Mouse (Mus musculus) liver, embryonic 14.5 days (tissue): ENCODE data around the gene Usp34. TPM values are rescaled to one million over a fixed set of nuclear protein-coding genes. Genes with fewer than 3 reads are reported as not detected.
A peak's percentile ranks its signal among the peaks of the same experiment; 100 is the strongest.

Experiments
- ATAC-seq: fragments of 200-750 bp; cut with Nextera tagmentation; 2 replicates; pipeline ENCODE4 v1.8.0; 2017; ENCODE audit warnings: moderate number of reproducible peaks, mild to moderate bottlenecking, moderate library complexity; ENCODE audit not compliant: insufficient read depth
- DNase-seq, 3 experiments: peaks; one replicate each; pipeline ENCODE4 v3.0.0-alpha.2; 2012 to 2013; ENCODE audit warnings: low read depth in 3 of 3, low spot score in 3 of 3
- H3K27ac ChIP-seq: fragments of 300-500 bp; sonication (generic); 2 replicates; pipeline ENCODE4 v1.5.1; 2014; ENCODE audit warnings: moderate library complexity, mild to moderate bottlenecking, control low read depth, inconsistent platforms
- H3K27me3 ChIP-seq: fragments of 300-500 bp; sonication (generic); 2 replicates; pipeline ENCODE4 v1.6.1; 2014; ENCODE audit warnings: mild to moderate bottlenecking, low read length, moderate library complexity; ENCODE audit not compliant: control insufficient read depth, insufficient read depth
- H3K36me3 ChIP-seq: fragments of 300-500 bp; sonication (generic); replicated peaks from 2 replicates; pipeline ENCODE4 v1.6.1; 2014; ENCODE audit warnings: low read depth; ENCODE audit not compliant: control insufficient read depth, insufficient read depth
- H3K4me1 ChIP-seq, 2 experiments: fragments of 200-500 bp in 1 of 2; fragments of 300-500 bp in 1 of 2; sonication (generic) in 1 of 2; replicated peaks; 2 replicates each; pipeline ENCODE4 v1.6.1; 2012 to 2014; ENCODE audit warnings: antibody characterized with exemption in 1 of 2, inconsistent platforms in 1 of 2, low read length in 1 of 2; ENCODE audit not compliant: control insufficient read depth in 2 of 2, insufficient read depth in 2 of 2
- H3K4me2 ChIP-seq: fragments of 300-500 bp; sonication (generic); 2 replicates; pipeline ENCODE4 v1.6.1; 2014; ENCODE audit warnings: low read depth, mild to moderate bottlenecking, control low read depth, moderate library complexity
- H3K4me3 ChIP-seq, 2 experiments: fragments of 200-500 bp in 1 of 2; fragments of 300-500 bp in 1 of 2; sonication (generic) in 1 of 2; 2 replicates each; pipeline ENCODE4 v1.5.1; 2012 to 2014; ENCODE audit warnings: low read depth in 2 of 2, low read length in 2 of 2, mild to moderate bottlenecking in 2 of 2, control low read depth in 1 of 2, inconsistent platforms in 1 of 2, moderate library complexity in 1 of 2; ENCODE audit not compliant: insufficient read depth in 1 of 2
- H3K9ac ChIP-seq: fragments of 300-500 bp; sonication (generic); replicated peaks from 2 replicates; pipeline ENCODE4 v1.6.1; 2014; ENCODE audit warnings: mild to moderate bottlenecking, control low read depth, moderate library complexity
- H3K9me3 ChIP-seq: fragments of 300-500 bp; sonication (generic); 2 replicates; pipeline ENCODE4 v1.6.1; 2016; ENCODE audit warnings: low read length, mixed read lengths; ENCODE audit not compliant: control insufficient read depth
- CTCF ChIP-seq: IDR thresholded peaks from 2 replicates; pipeline ENCODE4 v1.5.1; 2016; ENCODE audit warnings: antibody characterized with exemption, low read depth, control low read depth
- EP300 ChIP-seq: IDR thresholded peaks from 2 replicates; pipeline ENCODE4 v1.6.1; 2016; ENCODE audit warnings: antibody characterized with exemption, low read depth
- WGBS: fragments of 180-500 bp; shearing (Covaris S2); extraction: QIAGEN DNeasy Blood & Tissue Kit; methylation state at CpG from one replicate; pipeline ENCODE4 v1.1.7; 2014; ENCODE audit not compliant: insufficient replicate concordance; 5-methylcytosine and 5-hydroxymethylcytosine counted together
- polyA plus RNA-seq, 2 experiments: library from polyadenylated mRNA; depleted of rRNA in 1 of 2; stranded (reverse) in 1 of 2; unstranded in 1 of 2; fragments of >200 nt; fragmentation: Nextera tagmentation in 1 of 2; extraction: Ambion mirVana in 1 of 2; gene quantifications; 2 replicates each; pipeline versions ENCODE4 v1.2.1 to v1.2.3; 2012 to 2014

Usp34 gene
- polyA plus RNA-seq, 2 experiments, result 9.9 to 11.1 TPM

DNA sequence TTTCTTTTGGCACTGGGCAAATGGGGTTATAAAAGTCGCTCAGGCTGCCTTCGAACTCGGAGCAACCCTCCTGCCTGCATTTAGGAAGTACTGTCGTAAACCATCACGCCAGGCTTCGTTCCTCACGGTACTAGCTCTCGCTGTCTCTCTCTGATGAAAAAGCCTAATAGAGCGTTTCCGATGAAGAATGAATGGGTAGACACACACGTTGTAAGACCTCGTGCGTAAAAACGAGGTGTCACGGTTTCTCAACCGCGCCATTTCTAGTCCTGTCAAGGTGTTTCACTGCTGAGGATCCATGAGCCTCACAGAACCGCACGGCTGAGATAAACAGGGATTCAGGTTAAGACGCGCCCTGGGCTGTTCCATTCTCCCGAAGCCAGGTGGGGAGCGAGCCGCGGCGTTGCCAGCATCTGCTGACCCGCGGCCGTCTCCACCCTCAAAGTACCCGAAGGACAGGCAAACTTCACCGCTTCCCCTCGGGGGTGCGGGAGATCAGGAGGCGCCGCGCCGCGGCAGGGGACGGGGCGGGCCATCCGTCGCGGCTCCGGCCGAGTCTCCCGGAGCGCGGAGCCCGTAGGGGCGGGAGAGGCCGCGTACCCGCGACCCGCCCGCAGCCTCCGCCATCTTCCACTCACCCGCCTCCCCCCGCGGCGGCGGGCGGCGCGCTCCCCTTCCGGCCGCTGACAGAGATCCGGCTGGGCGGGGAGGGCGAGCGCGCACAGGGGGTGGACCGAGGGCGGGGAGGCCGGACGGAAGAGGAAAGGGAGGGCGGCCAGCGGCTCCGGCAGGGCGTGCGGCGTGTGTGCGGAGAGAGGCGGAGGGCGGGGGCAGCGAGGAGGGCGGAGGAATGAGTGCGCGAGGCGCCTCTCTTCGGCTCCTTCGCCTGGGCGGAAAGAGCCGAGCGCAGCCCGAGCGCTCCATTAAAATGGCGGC is 754 bp upstream of the Usp34 start:
- peak; percentile 92 to 93 (median 93) for DNase-seq
- H3K4me3 ChIP-seq, result peak overlapping the region; percentile 92 to 95
- no peaks in the 10 kb centered on the region for H3K27me3 ChIP-seq
- no peaks in the 10 kb centered on the region for H3K9me3 ChIP-seq
- no peaks in the 10 kb centered on the region for H3K36me3 ChIP-seq
- peaks cover 4 to 16% of the 10 kb centered on the region in 2 experiments for H3K4me1 ChIP-seq
- H3K4me2 ChIP-seq, result peak overlapping the region; percentile 70
- H3K27ac ChIP-seq, result peak overlapping the region; percentile 92
- TF ChIP-seq CTCF (peak; percentile 13; the same call in 1 of the 2 replicates), EP300 (no peak)
- peak overlapping the region; percentile 99 for H3K9ac ChIP-seq
- peak; percentile 96 for ATAC-seq
- WGBS, result under 1% methylated on average over 79 of the region's 98 CpGs

- ATAC-seq, result no peak
- TF ChIP-seq EP300 (no peak), CTCF (no peak)
- DNase-seq, result no peak
- Histone ChIP-seq H3K4me3 (peak overlapping the region; percentile 95 to 99), H3K4me1 (peaks cover 4 to 25% of the 10 kb centered on the region in 2 experiments), H3K27me3 (no peaks in the 10 kb centered on the region), H3K4me2 (peak overlapping the region; percentile 86), H3K36me3 (no peaks in the 10 kb centered on the region), H3K27ac (peak overlapping the region; percentile 91), H3K9me3 (no peaks in the 10 kb centered on the region), H3K9ac (peak overlapping the region; percentile 99)
- WGBS, result 1% methylated on average over 6 of the region's 6 CpGs
Observed at GRCm38 (mm10) chr11:23307566-23307920, 848 bp downstream of the Usp34 start.

GRCm38 (mm10) chr11:23313496-23313895 is 6.8 kb downstream of the Usp34 start:
- TF ChIP-seq CTCF (no peak), EP300 (peak; percentile 67)
- Histone ChIP-seq H3K36me3 (no peaks in the 10 kb centered on the region), H3K9ac (peak overlapping the region; percentile 34; the same call in 1 of the 2 replicates), H3K9me3 (no peaks in the 10 kb centered on the region), H3K4me2 (peak overlapping the region; percentile 49), H3K4me1 (peaks cover 17 to 30% of the 10 kb centered on the region in 2 experiments), H3K27me3 (no peaks in the 10 kb centered on the region), H3K27ac (peak overlapping the region; percentile 53; the same call in 1 of the 2 replicates), H3K4me3 (no peak overlapping the region)
- DNase-seq, result peak; percentile 30 to 50 (median 38)
- 9% methylated on average over 1 of the region's 1 CpGs for WGBS
- peak; percentile 84 for ATAC-seq

DNA sequence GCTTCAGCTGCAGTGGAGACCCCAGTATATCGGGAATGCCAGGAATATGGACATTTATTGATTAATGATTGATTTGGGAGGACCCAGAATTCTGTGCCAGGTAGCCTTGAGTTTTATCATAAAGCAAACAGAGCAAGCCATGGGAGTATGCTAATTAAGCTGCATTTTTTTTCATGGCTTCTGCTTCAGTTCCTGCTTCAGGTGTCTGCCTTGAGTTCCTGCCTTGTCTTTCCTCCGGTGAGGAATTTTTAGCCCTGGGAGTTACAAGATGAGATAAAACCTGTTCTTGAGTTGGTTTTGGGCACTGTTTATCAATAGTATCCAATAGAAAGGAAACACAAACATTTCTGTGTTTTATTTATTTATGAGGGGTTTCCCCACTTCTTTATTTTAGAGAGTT is 22.7 kb downstream of the Usp34 start:
- no peak overlapping the region for H3K4me3 ChIP-seq
- H3K4me2 ChIP-seq, result no peak overlapping the region
- H3K36me3 ChIP-seq, result no peaks in the 10 kb centered on the region
- no peak overlapping the region for H3K9ac ChIP-seq
- no peaks in the 10 kb centered on the region for H3K27me3 ChIP-seq
- H3K27ac ChIP-seq, result no peak overlapping the region
- 82% methylated on average over 2 of the region's 2 CpGs for WGBS
- DNase-seq, result no peak
- TF ChIP-seq EP300 (no peak), CTCF (no peak)
- ATAC-seq, result no peak
- no peaks in the 10 kb centered on the region for H3K9me3 ChIP-seq
- 0 out of 4 replicates have a peak, but pooled peaks cover 0 to 2% of the 10 kb centered on the region in 2 experiments for H3K4me1 ChIP-seq

- 72% methylated on average over 3 of the region's 3 CpGs for WGBS
- Histone ChIP-seq H3K4me1 (0 out of 4 replicates have a peak, but pooled peaks cover 0 to 2% of the 10 kb centered on the region in 2 experiments), H3K4me2 (no peak overlapping the region), H3K27ac (no peak overlapping the region), H3K27me3 (no peaks in the 10 kb centered on the region), H3K9ac (no peak overlapping the region), H3K9me3 (no peaks in the 10 kb centered on the region), H3K4me3 (no peak overlapping the region), H3K36me3 (0 out of 2 replicates have a peak, but pooled peaks cover 4% of the 10 kb centered on the region)
- TF ChIP-seq EP300 (no peak), CTCF (no peak)
- no peak for DNase-seq
- ATAC-seq, result no peak
Observed at GRCm38 (mm10) chr11:23332136-23332535, 25.4 kb downstream of the Usp34 start.
